Mouse (Mus musculus): Measurements from ENCODE around the gene Atp2b2.

DNA sequence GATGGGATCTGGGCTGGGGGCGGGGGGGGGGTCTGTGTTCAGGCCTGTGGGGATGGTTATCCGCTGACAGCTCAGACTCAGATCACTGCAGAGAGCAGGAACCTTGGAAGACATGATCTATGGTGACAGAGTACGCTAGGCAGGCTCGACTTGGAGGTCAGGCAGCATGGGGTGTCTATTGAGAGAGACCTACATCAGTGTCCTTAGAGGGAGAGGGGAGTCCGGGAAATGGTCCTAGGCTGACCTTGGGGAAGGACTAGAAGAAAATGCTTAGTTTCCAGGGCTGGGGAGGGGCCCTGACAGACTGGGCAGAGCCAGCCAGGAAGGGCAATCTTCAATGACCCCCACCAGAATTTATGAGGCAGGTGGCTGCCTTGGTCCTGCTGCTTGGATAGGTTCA is 33.6 kb upstream of the Atp2b2 start:
- TF ChIP-seq POLR2A (IDR thresholded peaks at IDR 0.05; ENCODE audit: extremely low read depth, insufficient read depth, low read length) (no peak), CTCF (IDR thresholded peaks at IDR 0.05; ENCODE audit: low read depth, low read length) (no peak)
